Mouse (Mus musculus) heart, embryonic 13.5 days (tissue): ENCODE results near the gene Gm3667. TPM values are rescaled to one million over a fixed set of nuclear protein-coding genes. Genes with fewer than 3 reads are reported as not detected.
"Not testable (repeated sequence)": the region's sequence is repeated elsewhere in the genome, so short reads cannot be mapped to it uniquely, and the experiment has no call there.

Experiments
- ATAC-seq: fragments of 200-750 bp; cut with Nextera tagmentation; 2 replicates; pipeline ENCODE4 v1.8.0; 2017; ENCODE audit warnings: moderate TSS enrichment; ENCODE audit not compliant: insufficient number of reproducible peaks, low FRiP score, low TSS enrichment; ENCODE audit errors: extremely low read depth
- H3K27ac ChIP-seq: fragments of 300-500 bp; sonication (generic); replicated peaks from 2 replicates; pipeline ENCODE4 v1.5.1; 2015; ENCODE audit warnings: moderate library complexity, mild to moderate bottlenecking, inconsistent platforms
- H3K27me3 ChIP-seq: fragments of 300-500 bp; sonication (generic); replicated peaks from 2 replicates; pipeline ENCODE4 v1.6.1; 2015; ENCODE audit warnings: mild to moderate bottlenecking, inconsistent platforms
- H3K36me3 ChIP-seq: fragments of 300-500 bp; sonication (generic); 2 replicates; pipeline ENCODE4 v1.6.1; 2015; ENCODE audit warnings: mild to moderate bottlenecking, inconsistent platforms
- H3K4me1 ChIP-seq: fragments of 300-500 bp; sonication (generic); 2 replicates; pipeline ENCODE4 v1.6.1; 2015; ENCODE audit warnings: inconsistent platforms
- H3K4me2 ChIP-seq: fragments of 300-500 bp; sonication (generic); 2 replicates; pipeline ENCODE4 v1.6.1; 2015; ENCODE audit warnings: inconsistent platforms, mild to moderate bottlenecking, moderate library complexity
- H3K4me3 ChIP-seq: fragments of 300-500 bp; sonication (generic); 2 replicates; pipeline ENCODE4 v1.5.1; 2015; ENCODE audit warnings: moderate library complexity, mild to moderate bottlenecking, inconsistent platforms
- H3K9ac ChIP-seq: fragments of 300-500 bp; sonication (generic); 2 replicates; pipeline ENCODE4 v1.6.1; 2015; ENCODE audit warnings: inconsistent platforms, mild to moderate bottlenecking, moderate library complexity
- H3K9me3 ChIP-seq: fragments of 300-500 bp; sonication (generic); 2 replicates; pipeline ENCODE4 v1.6.1; 2016; ENCODE audit warnings: inconsistent platforms
- whole genome bisulfite sequencing: fragments of 180-500 bp; shearing (Covaris S2); methylation state at CpG from one replicate; pipeline ENCODE4 v1.1.7; 2015; ENCODE audit warnings: mixed read lengths; 5-methylcytosine and 5-hydroxymethylcytosine counted together
- polyA plus RNA-seq: library from polyadenylated mRNA; unstranded; fragments of >200 nt; fragmentation: Nextera tagmentation; extraction: Ambion mirVana; gene quantifications from 2 replicates; pipeline ENCODE4 v1.2.1, GENCODE M21; 2015

Gene Gm3667
- 0.89 and 0.92 TPM in 2 replicates for polyA plus RNA-seq

- peak within 1 kb of the TSS; percentile 69 for H3K4me2 ChIP-seq
- H3K9ac ChIP-seq = peak within 1 kb of the TSS; percentile 47; the same call in 1 of the 2 replicates
- not testable (repeated sequence) for H3K4me1 ChIP-seq, H3K27me3 ChIP-seq, H3K27ac ChIP-seq, H3K36me3 ChIP-seq, H3K9me3 ChIP-seq, ATAC-seq
- peak within 1 kb of the TSS; percentile 49 for H3K4me3 ChIP-seq
- WGBS = 2% methylated on average over 16 of the region's 43 CpGs
Observed at GRCm38 (mm10) chr14:6889521-6890012, at the start of gene Gm3667. TSS of gene Gm3667 (minus strand) at chr14:6889962.

GRCm38 (mm10) chr14:6899881-6900280, 10.1 kb upstream of the Gm3667 start:
- H3K9me3 ChIP-seq, H3K4me3 ChIP-seq, ATAC-seq, H3K36me3 ChIP-seq, H3K4me1 ChIP-seq, H3K27me3 ChIP-seq, H3K9ac ChIP-seq, H3K4me2 ChIP-seq, H3K27ac ChIP-seq: not testable (repeated sequence)
- WGBS = 91% methylated on average over 17 of the region's 24 CpGs

GRCm38 (mm10) chr14:6888811-6889210, 951 bp downstream of the Gm3667 start:
- H3K9ac ChIP-seq, H3K4me1 ChIP-seq, H3K27ac ChIP-seq, H3K9me3 ChIP-seq, ATAC-seq, H3K27me3 ChIP-seq, H3K36me3 ChIP-seq: not testable (repeated sequence)
- WGBS = 14% methylated on average over 4 of the region's 5 CpGs
- Histone ChIP-seq H3K4me2 (peak overlapping the region; percentile 69), H3K4me3 (peak overlapping the region; percentile 49; the same call in 1 of the 2 replicates)

GRCm38 (mm10) chr14:6840211-6840610, 49.6 kb downstream of the Gm3667 start, which contains the start of gene Gm3642:
TSS of gene Gm3642 (minus strand) at chr14:6840311.
- not testable (repeated sequence) for H3K36me3 ChIP-seq, H3K27ac ChIP-seq, H3K27me3 ChIP-seq, H3K9ac ChIP-seq, H3K4me2 ChIP-seq, H3K4me1 ChIP-seq, H3K9me3 ChIP-seq, H3K4me3 ChIP-seq, ATAC-seq
- no CpG with 5 or more reads among the region's 3 CpGs for WGBS

- not testable (repeated sequence) for H3K4me3 ChIP-seq, H3K9me3 ChIP-seq, H3K4me1 ChIP-seq, H3K4me2 ChIP-seq, H3K27me3 ChIP-seq, ATAC-seq, H3K36me3 ChIP-seq, H3K27ac ChIP-seq, H3K9ac ChIP-seq
- 85% methylated on average over 3 of the region's 3 CpGs for WGBS
Observed at GRCm38 (mm10) chr14:6823297-6823696, 66.5 kb downstream of the Gm3667 start.

Other genes starting within 250 kb of the Gm3667 start
- gene Gm10251, start 205.8 kb downstream of the Gm3667 start, polyA plus RNA-seq = 0.23 and 0.25 TPM in 2 replicates
- not detected in 2 replicates for gene Gm8050, start 169.7 kb downstream of the Gm3667 start, polyA plus RNA-seq
- 9.2 and 10.4 TPM in 2 replicates for gene Gm3636, start 147.6 kb downstream of the Gm3667 start, polyA plus RNA-seq
- gene Gm8362, start 115.6 kb downstream of the Gm3667 start, polyA plus RNA-seq = not detected in 2 replicates
- gene Gm3642, start 49.7 kb downstream of the Gm3667 start, polyA plus RNA-seq = not detected in 2 replicates
- gene Gm6356, start 83.9 kb upstream of the Gm3667 start, polyA plus RNA-seq = not detected in 2 replicates
- gene Gm10406, start 137.5 kb upstream of the Gm3667 start, polyA plus RNA-seq = 0.18 and 0.21 TPM in 2 replicates
- gene Gm3685, start 155.0 kb upstream of the Gm3667 start, polyA plus RNA-seq = not detected in 2 replicates
- gene Gm3696, start 210.7 kb upstream of the Gm3667 start, polyA plus RNA-seq = 0.71 and 1.2 TPM in 2 replicates
- gene Gm6676, start 235.4 kb upstream of the Gm3667 start, polyA plus RNA-seq = not detected in 2 replicates